ENCODE assay signal across 22 mouse cellular contexts in genomic region chr12:71867345-71868240, GRCm38 (mm10). TPM values are rescaled to one million over a fixed set of nuclear protein-coding genes. Genes with fewer than 3 reads are reported as not detected.
A peak's percentile ranks its signal among the peaks of the same experiment; 100 is the strongest.
DNase-seq lines count a peak whose midpoint lies in the region; ATAC-seq and TF ChIP-seq lines count a peak whose summit lies in the region.
"Had no signal": no experiment of that assay in that cellular context is flagged by ENCODE, and none has a peak within 500 bp of the region (broad histone marks: within the 10 kb centered on the region; RNA-seq: fewer than 3 reads in every experiment).

No protein-coding gene starts in this region.

- peaks cover 18% of the 10 kb centered on the region for H3K36me3 ChIP-seq in heart, embryonic 14.5 days (ENCODE audit: control insufficient read depth, insufficient read depth, low read length)
- no peaks in the 10 kb centered on the region for H3K36me3 ChIP-seq in kidney, postnatal 0 days (ENCODE audit: insufficient read depth, low read length)
- H3K36me3 ChIP-seq: embryonic facial prominence, embryonic 10.5 days; hindbrain, embryonic 15.5 days; intestine, embryonic 15.5 days; midbrain, embryonic 12.5 days had no signal

- H3K9me3 ChIP-seq in heart, embryonic 14.5 days (ENCODE audit: control insufficient read depth, low read length) = no peaks in the 10 kb centered on the region
- H3K9me3 ChIP-seq in kidney, postnatal 0 days (replicated peaks; ENCODE audit: low read length) = no peaks in the 10 kb centered on the region
- H3K9me3 ChIP-seq: embryonic facial prominence, embryonic 10.5 days; hindbrain, embryonic 15.5 days; intestine, embryonic 15.5 days; liver, embryonic 12.5 days; midbrain, embryonic 12.5 days had no signal

- no peak overlapping the region for H3K4me3 ChIP-seq in heart, embryonic 14.5 days (ENCODE audit: control insufficient read depth in 1 of 2, insufficient read depth in 1 of 2, low read depth in 1 of 2, low read length in 2 of 2)
- no peak overlapping the region for H3K4me3 ChIP-seq in kidney, postnatal 0 days (replicated peaks; ENCODE audit: low read depth, low read length)
- H3K4me3 ChIP-seq in cortical plate, adult 2 months (ENCODE audit: insufficient read depth, low read length) = no peak overlapping the region
- H3K4me3 ChIP-seq: embryonic facial prominence, embryonic 10.5 days; hindbrain, embryonic 15.5 days; intestine, embryonic 15.5 days; liver, embryonic 12.5 days; midbrain, embryonic 12.5 days had no signal

- no peak for TF ChIP-seq POLR2A in cortical plate, adult 2 months (IDR thresholded peaks at IDR 0.05; ENCODE audit: extremely low read depth, insufficient read depth, low read length)

- H3K27ac ChIP-seq in heart, embryonic 14.5 days (replicated peaks in 1 of 2; ENCODE audit: control insufficient read depth in 1 of 2, insufficient read depth in 1 of 2, low read depth in 2 of 2, low read length in 2 of 2) = peak overlapping the region; percentile 12 to 30; a peak in 3 of 4 replicates
- no peak overlapping the region for H3K27ac ChIP-seq in kidney, postnatal 0 days
- peak overlapping the region; percentile 55 for H3K27ac ChIP-seq in cortical plate, adult 2 months (ENCODE audit: insufficient read depth, low read length)
- H3K27ac ChIP-seq: embryonic facial prominence, embryonic 10.5 days; hindbrain, embryonic 15.5 days; intestine, embryonic 15.5 days; liver, embryonic 12.5 days; midbrain, embryonic 12.5 days had no signal

- H3K4me1 ChIP-seq in heart, embryonic 14.5 days (ENCODE audit: control insufficient read depth in 2 of 2, insufficient read depth in 2 of 2, low read length in 2 of 2) = peaks cover 30 to 85% of the 10 kb centered on the region in 2 experiments
- H3K4me1 ChIP-seq in kidney, postnatal 0 days (replicated peaks; ENCODE audit: insufficient read depth, low read length) = 0 out of 2 replicates have a peak, but pooled peaks cover 2% of the 10 kb centered on the region
- H3K4me1 ChIP-seq in cortical plate, adult 2 months (ENCODE audit: control insufficient read depth, insufficient read depth, low read length) = peaks cover 16% of the 10 kb centered on the region

- H3K9ac ChIP-seq in heart, embryonic 14.5 days (ENCODE audit: low read length) = no peak overlapping the region
- no peak overlapping the region for H3K9ac ChIP-seq in kidney, postnatal 0 days (ENCODE audit: low read depth, low read length)
- H3K9ac ChIP-seq: hindbrain, embryonic 15.5 days; intestine, embryonic 15.5 days; liver, embryonic 12.5 days; lung, embryonic 14.5 days; midbrain, embryonic 12.5 days had no signal

- peak; percentile 41; the same call in 1 of the 2 replicates for ATAC-seq in cerebellum, adult (ENCODE audit: insufficient number of reproducible peaks, low FRiP score, low TSS enrichment)
- ATAC-seq in heart, embryonic 14.5 days (ENCODE audit: insufficient number of reproducible peaks, insufficient read depth, low FRiP score, low read depth) = no peak
- peak; percentile 71 for ATAC-seq in kidney, postnatal 0 days (replicated peaks; ENCODE audit: low FRiP score, low read depth)
- ATAC-seq: CD4-positive, CD25-positive, alpha-beta regulatory T cell, adult 4 months; intestine, embryonic 15.5 days; liver, embryonic 12.5 days had no signal

- no peak overlapping the region for H3K4me2 ChIP-seq in heart, embryonic 14.5 days (ENCODE audit: low read length)
- no peak overlapping the region for H3K4me2 ChIP-seq in kidney, postnatal 0 days (ENCODE audit: low read length)
- H3K4me2 ChIP-seq: hindbrain, embryonic 15.5 days; intestine, embryonic 15.5 days; liver, embryonic 12.5 days; lung, embryonic 14.5 days; midbrain, embryonic 12.5 days had no signal

- WGBS in heart, embryonic 14.5 days = 58% methylated on average over 9 of the region's 9 CpGs
- WGBS in kidney, postnatal 0 days = 33% methylated on average over 9 of the region's 9 CpGs

- TF ChIP-seq CTCF in kidney, postnatal 0 days (IDR thresholded peaks at IDR 0.05; ENCODE audit: low read depth) = no peak
- TF ChIP-seq CTCF in cortical plate, adult 2 months (IDR thresholded peaks at IDR 0.05; ENCODE audit: extremely low read depth, insufficient read depth, low read length) = no peak

- no peak for DNase-seq in cerebellum, adult 11 months
- no peak for DNase-seq in heart, adult 8-10 months (ENCODE audit: low spot score)
- DNase-seq in kidney, postnatal 0 days (ENCODE audit: low spot score) = peak; percentile 73
- DNase-seq in kidney, adult 8-10 months = no peak
- no peak for DNase-seq in natural killer cell, adult 2 months (ENCODE audit: low spot score in 2 of 2)
- DNase-seq: adrenal gland, postnatal 14 days; cerebellum, adult 8-10 months; gastrocnemius, postnatal 25 days; heart, postnatal 36 days; kidney, postnatal 36 days; lung, embryonic 14.5 days; lung, postnatal 36 days; thymus, postnatal 36 days had no signal

- H3K27me3 ChIP-seq in heart, embryonic 14.5 days (ENCODE audit: control insufficient read depth, insufficient read depth, low read length) = no peaks in the 10 kb centered on the region
- no peaks in the 10 kb centered on the region for H3K27me3 ChIP-seq in kidney, postnatal 0 days (ENCODE audit: insufficient read depth, low read length)
- H3K27me3 ChIP-seq: hindbrain, embryonic 15.5 days; intestine, embryonic 15.5 days; liver, embryonic 12.5 days; midbrain, embryonic 12.5 days had no signal

RNA-seq across cellular contexts. Expression of gene Daam1, which starts 36.7 kb away (rescaled TPM):
- polyA plus RNA-seq in heart, embryonic 14.5 days (2014; fragmentation: Nextera tagmentation; extraction: Ambion mirVana) = 28.9 and 33.3 TPM in 2 replicates
- total RNA-seq in heart, adult 8-10 months (2022) = 10 to 100 TPM; 63.9 to 82.9 (median 76.6) TPM
- 5.0 and 5.6 TPM in 2 replicates for polyA plus RNA-seq in kidney, postnatal 0 days (2015; fragmentation: Nextera tagmentation; extraction: Ambion mirVana)
- polyA plus RNA-seq in cortical plate, adult 2 months (2012; rRNA removed) = 26.2 and 26.9 TPM in 2 replicates
